Mouse (Mus musculus) hindbrain, embryonic 11.5 days (tissue): ENCODE measurements at regions not wholly inside any gene's neighbourhood (a gene's known extent, or its start where the extent isn't known, plus 50 kb on each side); places are given as distances from the start of the nearest gene placed in this dataset.

Experiments
- ATAC-seq: fragments of 200-750 bp; cut with Nextera tagmentation; 2 replicates; pipeline ENCODE4 v1.8.0; 2017; ENCODE audit warnings: mild to moderate bottlenecking, moderate TSS enrichment, moderate library complexity; ENCODE audit not compliant: low FRiP score
- DNase-seq: peaks from one replicate; pipeline ENCODE4 v3.0.0-alpha.2; 2015; ENCODE audit warnings: low spot score
- H3K27ac ChIP-seq: fragments of 300-500 bp; sonication (generic); 2 replicates; pipeline ENCODE4 v1.5.1; 2014; ENCODE audit warnings: mild to moderate bottlenecking, low read depth, low read length
- H3K27me3 ChIP-seq: fragments of 300-500 bp; sonication (generic); 2 replicates; pipeline ENCODE4 v1.6.1; 2014; ENCODE audit warnings: mild to moderate bottlenecking, low read length, moderate library complexity, mixed read lengths; ENCODE audit not compliant: control insufficient read depth, insufficient read depth
- H3K36me3 ChIP-seq: fragments of 300-500 bp; sonication (generic); 2 replicates; pipeline ENCODE4 v1.6.1; 2014; ENCODE audit warnings: mild to moderate bottlenecking, low read length, moderate library complexity, mixed read lengths; ENCODE audit not compliant: control insufficient read depth, insufficient read depth
- H3K4me1 ChIP-seq: fragments of 300-500 bp; sonication (generic); replicated peaks from 2 replicates; pipeline ENCODE4 v1.6.1; 2014; ENCODE audit warnings: low read length, mixed read lengths; ENCODE audit not compliant: control insufficient read depth, insufficient read depth
- H3K4me2 ChIP-seq: fragments of 300-500 bp; sonication (generic); replicated peaks from 2 replicates; pipeline ENCODE4 v1.6.1; 2014; ENCODE audit warnings: mild to moderate bottlenecking, low read depth, low read length
- H3K4me3 ChIP-seq: fragments of 300-500 bp; sonication (generic); 2 replicates; pipeline ENCODE4 v1.5.1; 2014; ENCODE audit warnings: low read depth, low read length
- H3K9ac ChIP-seq: fragments of 300-500 bp; sonication (generic); 2 replicates; pipeline ENCODE4 v1.6.1; 2014; ENCODE audit warnings: low read depth, low read length
- H3K9me3 ChIP-seq: fragments of 300-500 bp; sonication (generic); 2 replicates; pipeline ENCODE4 v1.6.1; 2016; ENCODE audit warnings: low read length; ENCODE audit not compliant: control insufficient read depth
- WGBS: fragments of 180-500 bp; shearing (Covaris S2); extraction: QIAGEN DNeasy Blood & Tissue Kit; methylation state at CpG from one replicate; pipeline ENCODE4 v1.1.7; 2014; 5-methylcytosine and 5-hydroxymethylcytosine counted together

DNA sequence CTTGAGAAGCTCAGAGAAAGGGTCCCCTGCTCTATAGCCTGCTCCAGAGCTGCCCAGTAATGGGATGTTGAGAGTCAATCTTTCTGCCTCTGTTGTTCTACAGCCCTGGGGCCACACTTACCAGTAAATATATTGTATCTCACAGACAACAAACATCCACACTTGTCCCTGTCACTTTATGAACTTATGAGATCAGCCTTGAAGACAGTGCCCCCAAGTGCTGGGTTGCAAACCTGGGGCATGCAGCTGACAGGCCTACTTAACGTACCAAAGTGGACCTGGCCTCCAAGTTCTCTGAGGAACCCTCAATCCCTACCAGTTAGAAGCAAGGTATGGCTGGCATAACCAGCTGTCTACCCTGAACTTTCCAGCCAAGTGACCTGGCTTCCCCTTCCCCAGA lies 380.9 kb upstream of the Mmadhc start:
- no peaks in the 10 kb centered on the region for H3K36me3 ChIP-seq
- ATAC-seq (no peak), DNase-seq (no peak)
- no peak overlapping the region for H3K4me3 ChIP-seq
- no peaks in the 10 kb centered on the region for H3K27me3 ChIP-seq
- no peaks in the 10 kb centered on the region for H3K9me3 ChIP-seq
- WGBS, result 96% methylated on average over 1 of the region's 1 CpGs
- H3K4me1 ChIP-seq, result no peaks in the 10 kb centered on the region
- no peak overlapping the region for H3K9ac ChIP-seq
- no peak overlapping the region for H3K4me2 ChIP-seq
- no peak overlapping the region for H3K27ac ChIP-seq

DNA sequence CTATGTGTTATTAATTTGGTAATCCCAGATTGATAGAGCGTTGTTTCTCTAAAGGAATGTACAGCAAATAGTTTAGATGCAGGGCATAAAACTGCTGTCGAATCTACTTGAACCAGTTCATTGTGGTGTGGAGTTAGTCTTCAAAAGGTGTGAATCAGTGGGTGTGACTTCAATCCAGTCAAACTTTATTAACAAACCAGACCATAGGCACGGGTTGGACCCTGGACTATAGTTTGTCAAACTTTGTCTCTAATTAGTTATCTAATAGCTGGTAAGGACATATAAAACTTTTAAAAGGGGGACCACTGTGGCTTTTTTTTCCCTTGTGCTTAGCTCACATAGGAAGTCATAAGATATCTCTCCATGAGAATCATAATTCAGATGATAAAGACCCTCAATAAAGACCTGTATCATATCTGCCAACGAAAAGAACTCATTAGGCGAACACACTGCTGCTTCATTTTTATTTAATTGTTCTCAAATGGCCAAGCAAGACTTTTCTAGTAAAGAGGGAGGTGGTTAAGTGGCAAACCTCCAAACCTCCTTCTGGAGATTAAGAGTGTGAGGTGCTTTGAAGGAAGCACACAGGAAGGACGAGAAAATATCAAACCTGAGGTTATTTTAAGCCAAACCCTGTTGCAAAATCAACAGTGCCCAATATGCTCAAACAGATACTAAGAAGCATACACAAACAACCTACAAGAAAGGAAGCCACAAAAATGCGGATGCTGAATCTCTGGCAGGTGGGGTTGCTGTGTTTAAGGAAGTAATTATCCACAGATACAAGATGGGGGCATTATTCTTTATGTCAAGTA lies 379.3 kb upstream of the Mmadhc start:
- 89% methylated on average over 7 of the region's 7 CpGs for WGBS
- no peak for DNase-seq

DNA sequence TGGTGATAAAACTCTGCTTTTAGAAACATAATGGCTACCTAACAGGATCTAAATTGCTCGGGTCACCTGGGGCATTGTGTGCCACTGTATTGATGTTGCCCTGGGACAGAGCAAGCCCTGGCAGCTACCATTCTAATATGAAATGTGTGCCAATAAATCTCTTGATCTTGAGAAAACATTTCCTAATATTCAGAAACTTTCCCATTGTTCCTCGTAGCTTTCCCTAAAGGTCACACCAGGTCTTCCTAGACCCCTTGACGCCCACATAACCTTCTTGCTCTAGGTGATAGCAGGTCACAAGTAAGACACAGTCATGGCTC lies 378.2 kb upstream of the Mmadhc start:
- no peak overlapping the region for H3K27ac ChIP-seq
- H3K4me2 ChIP-seq, result no peak overlapping the region
- no peaks in the 10 kb centered on the region for H3K9me3 ChIP-seq
- ATAC-seq (no peak), DNase-seq (no peak)
- no peak overlapping the region for H3K9ac ChIP-seq
- no peaks in the 10 kb centered on the region for H3K36me3 ChIP-seq
- H3K4me3 ChIP-seq, result no peak overlapping the region
- 90% methylated on average over 3 of the region's 3 CpGs for WGBS
- no peaks in the 10 kb centered on the region for H3K27me3 ChIP-seq
- no peaks in the 10 kb centered on the region for H3K4me1 ChIP-seq

More for the DNA sequence above, 379.3 kb upstream of the Mmadhc start:
- H3K9me3 ChIP-seq, result no peaks in the 10 kb centered on the region
- no peak overlapping the region for H3K27ac ChIP-seq
- H3K4me3 ChIP-seq, result no peak overlapping the region
- H3K4me1 ChIP-seq, result no peaks in the 10 kb centered on the region
- H3K27me3 ChIP-seq, result no peaks in the 10 kb centered on the region
- no peaks in the 10 kb centered on the region for H3K36me3 ChIP-seq
- no peak for ATAC-seq
- H3K9ac ChIP-seq, result no peak overlapping the region
- no peak overlapping the region for H3K4me2 ChIP-seq

DNA sequence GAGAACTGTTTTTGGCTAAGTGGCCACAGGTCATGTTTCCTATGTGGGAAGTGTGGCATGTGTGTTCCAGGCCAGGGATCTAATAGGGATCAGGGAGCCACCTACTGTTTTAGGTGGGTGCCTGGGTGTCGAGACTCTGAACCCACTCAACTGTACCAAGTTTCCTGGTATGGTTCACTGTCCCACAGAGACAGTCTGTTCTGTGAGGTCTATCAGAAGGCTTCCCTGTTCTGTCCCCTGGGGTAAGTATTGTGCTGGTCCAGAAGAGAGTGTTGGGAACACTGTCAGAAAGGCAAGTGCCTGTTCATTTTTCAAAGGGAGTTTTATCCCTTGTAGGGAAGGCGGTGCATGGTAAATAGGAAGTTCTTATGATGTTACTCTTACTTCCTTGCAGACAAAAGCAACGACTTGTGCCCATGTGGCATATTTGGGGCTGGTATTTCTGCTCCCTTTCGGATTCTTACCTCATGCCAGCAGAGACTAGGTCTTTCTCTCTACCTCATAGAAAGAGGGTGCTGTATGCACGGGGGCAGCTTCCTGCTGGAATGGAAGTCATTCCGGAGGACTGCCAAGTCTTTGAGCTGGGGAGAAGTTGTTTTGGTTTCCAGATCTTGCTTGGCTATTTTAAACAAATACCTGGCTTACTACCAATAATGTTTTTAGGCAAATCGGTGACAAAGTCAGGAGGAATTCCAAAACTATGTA lies 377.7 kb upstream of the Mmadhc start:
- no peak for ATAC-seq
- no peak overlapping the region for H3K27ac ChIP-seq
- WGBS, result 90% methylated on average over 7 of the region's 7 CpGs

DNA sequence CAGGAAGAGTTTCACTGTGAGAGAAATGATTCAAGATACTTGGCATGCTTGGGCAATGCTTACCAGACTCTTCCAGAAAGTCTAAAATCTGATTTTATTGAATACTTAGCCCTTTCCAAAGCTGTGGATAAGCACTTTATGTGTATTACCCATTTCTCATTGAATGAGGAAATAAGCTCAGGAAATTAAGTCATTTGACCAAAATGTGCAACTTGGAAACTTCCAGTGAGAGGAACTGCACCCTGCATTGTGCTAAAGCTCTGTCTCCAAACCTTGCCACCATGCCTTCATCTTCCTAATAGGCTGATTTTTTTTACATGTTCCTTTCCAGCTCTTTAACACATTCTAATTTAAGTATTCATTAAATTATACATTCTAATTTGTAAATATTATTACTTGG lies 372.7 kb upstream of the Mmadhc start:
- Histone ChIP-seq H3K9me3 (no peaks in the 10 kb centered on the region), H3K27ac (no peak overlapping the region), H3K4me3 (no peak overlapping the region), H3K4me1 (no peaks in the 10 kb centered on the region), H3K36me3 (no peaks in the 10 kb centered on the region), H3K9ac (no peak overlapping the region), H3K4me2 (no peak overlapping the region), H3K27me3 (no peaks in the 10 kb centered on the region)
- ATAC-seq, result no peak
- no peak for DNase-seq

More for the DNA sequence above, 377.7 kb upstream of the Mmadhc start:
- no peak overlapping the region for H3K4me2 ChIP-seq
- H3K27me3 ChIP-seq, result no peaks in the 10 kb centered on the region
- no peaks in the 10 kb centered on the region for H3K36me3 ChIP-seq
- DNase-seq, result no peak
- no peaks in the 10 kb centered on the region for H3K9me3 ChIP-seq
- H3K4me3 ChIP-seq, result no peak overlapping the region
- no peaks in the 10 kb centered on the region for H3K4me1 ChIP-seq
- no peak overlapping the region for H3K9ac ChIP-seq

DNA sequence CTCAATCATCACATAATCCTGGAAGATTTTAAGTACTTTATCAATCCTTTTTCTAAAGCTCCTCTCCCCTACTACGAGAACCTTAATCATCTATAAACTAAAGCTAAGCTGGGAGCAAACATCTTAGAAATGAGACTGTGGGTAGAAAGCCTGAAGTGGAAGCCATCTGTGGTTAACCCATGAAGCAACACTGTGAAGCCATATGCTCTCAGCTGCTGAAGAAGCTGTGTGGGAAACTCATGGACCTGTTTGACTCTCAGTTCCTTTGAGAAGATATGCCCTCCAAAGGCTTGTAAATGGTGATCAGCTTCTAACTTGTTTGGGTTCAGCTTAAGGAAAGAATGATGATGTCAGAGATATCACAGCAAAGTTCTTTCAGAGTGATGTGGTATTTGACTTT lies 372.2 kb upstream of the Mmadhc start:
- ATAC-seq (no peak), DNase-seq (no peak)
- no peaks in the 10 kb centered on the region for H3K27me3 ChIP-seq
- no peaks in the 10 kb centered on the region for H3K36me3 ChIP-seq
- H3K9me3 ChIP-seq, result no peaks in the 10 kb centered on the region
- H3K9ac ChIP-seq, result no peak overlapping the region
- 91% methylated on average over 1 of the region's 1 CpGs for WGBS
- H3K4me1 ChIP-seq, result no peaks in the 10 kb centered on the region
- H3K4me3 ChIP-seq, result no peak overlapping the region
- H3K27ac ChIP-seq, result no peak overlapping the region
- H3K4me2 ChIP-seq, result no peak overlapping the region

DNA sequence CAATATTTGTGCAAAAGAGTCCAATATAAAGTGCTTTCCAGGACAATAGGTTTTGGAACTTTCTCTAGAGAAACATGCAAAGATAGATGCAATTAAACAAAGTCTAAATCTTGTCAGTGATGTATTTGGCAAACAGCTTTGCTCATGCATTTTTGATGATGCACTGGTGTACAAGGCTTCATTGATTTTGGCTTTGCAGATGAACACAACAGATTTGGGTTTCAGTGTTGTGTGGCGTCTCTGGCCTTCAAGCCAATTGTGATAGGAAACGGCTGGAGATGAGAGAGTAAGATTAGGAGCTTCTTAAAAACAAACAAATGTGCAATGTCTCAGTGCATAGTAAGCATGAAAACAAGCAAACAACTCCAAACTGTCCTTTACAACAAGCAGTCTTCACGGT lies 370.6 kb upstream of the Mmadhc start:
- Histone ChIP-seq H3K9ac (no peak overlapping the region), H3K27me3 (no peaks in the 10 kb centered on the region), H3K27ac (no peak overlapping the region), H3K4me2 (no peak overlapping the region), H3K4me3 (no peak overlapping the region), H3K9me3 (no peaks in the 10 kb centered on the region), H3K4me1 (no peaks in the 10 kb centered on the region), H3K36me3 (no peaks in the 10 kb centered on the region)
- WGBS, result 79% methylated on average over 3 of the region's 3 CpGs
- no peak for ATAC-seq
- no peak for DNase-seq

DNA sequence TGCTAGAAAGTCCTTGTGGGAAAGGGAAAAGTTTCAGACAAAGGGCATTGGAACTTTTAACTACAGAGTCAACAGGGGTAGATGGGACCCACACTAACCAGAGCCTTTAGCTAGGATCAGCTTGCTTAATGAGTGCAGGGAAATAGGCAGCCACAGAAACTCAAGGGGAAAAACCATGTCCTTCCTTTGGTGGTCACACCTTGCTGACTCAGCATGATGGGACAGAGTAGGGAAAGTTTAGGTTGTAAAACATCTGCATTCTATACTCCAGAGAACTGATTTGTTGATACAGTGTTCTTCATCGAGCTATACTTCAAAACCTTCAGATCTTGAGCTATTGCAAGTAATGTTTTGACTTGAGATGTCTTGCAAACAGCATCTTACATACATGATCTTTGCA lies 365.9 kb upstream of the Mmadhc start:
- H3K4me1 ChIP-seq, result no peaks in the 10 kb centered on the region
- 83% methylated on average over 1 of the region's 1 CpGs for WGBS
- no peak overlapping the region for H3K4me2 ChIP-seq
- no peak overlapping the region for H3K4me3 ChIP-seq
- no peak overlapping the region for H3K9ac ChIP-seq
- ATAC-seq (no peak), DNase-seq (no peak)
- H3K27me3 ChIP-seq, result no peaks in the 10 kb centered on the region
- no peaks in the 10 kb centered on the region for H3K36me3 ChIP-seq
- no peaks in the 10 kb centered on the region for H3K9me3 ChIP-seq
- no peak overlapping the region for H3K27ac ChIP-seq

DNA sequence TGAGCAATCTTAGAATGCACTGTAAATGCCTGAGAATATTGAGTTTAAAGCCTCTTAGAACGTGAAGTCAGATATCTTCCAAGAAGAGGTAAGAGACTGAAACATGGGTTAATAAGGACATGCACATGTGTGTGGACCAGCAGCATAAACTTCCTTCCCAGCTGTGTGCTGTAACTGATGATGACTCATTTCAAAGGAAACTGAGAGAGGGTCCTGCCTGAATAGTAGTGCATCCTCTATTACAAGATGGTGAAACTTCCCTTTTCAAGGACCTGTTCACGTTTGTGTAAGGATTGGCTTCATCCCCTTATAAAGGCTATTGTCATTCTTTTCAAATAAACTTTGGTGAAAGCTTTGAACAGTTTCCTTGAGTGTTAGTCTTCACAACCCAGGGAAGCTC lies 363.4 kb upstream of the Mmadhc start:
- Histone ChIP-seq H3K27ac (no peak overlapping the region), H3K27me3 (no peaks in the 10 kb centered on the region), H3K9me3 (no peaks in the 10 kb centered on the region), H3K4me1 (no peaks in the 10 kb centered on the region), H3K36me3 (no peaks in the 10 kb centered on the region), H3K4me2 (no peak overlapping the region), H3K4me3 (no peak overlapping the region), H3K9ac (no peak overlapping the region)
- no peak for ATAC-seq
- no peak for DNase-seq
- WGBS, result 58% methylated on average over 2 of the region's 2 CpGs
